Mouse (Mus musculus): Measurements from ENCODE around the gene Scp2.
"Not testable (repeated sequence)": the region's sequence is repeated elsewhere in the genome, so short reads cannot be mapped to it uniquely, and the experiment has no call there.

The Scp2 gene

DNA sequence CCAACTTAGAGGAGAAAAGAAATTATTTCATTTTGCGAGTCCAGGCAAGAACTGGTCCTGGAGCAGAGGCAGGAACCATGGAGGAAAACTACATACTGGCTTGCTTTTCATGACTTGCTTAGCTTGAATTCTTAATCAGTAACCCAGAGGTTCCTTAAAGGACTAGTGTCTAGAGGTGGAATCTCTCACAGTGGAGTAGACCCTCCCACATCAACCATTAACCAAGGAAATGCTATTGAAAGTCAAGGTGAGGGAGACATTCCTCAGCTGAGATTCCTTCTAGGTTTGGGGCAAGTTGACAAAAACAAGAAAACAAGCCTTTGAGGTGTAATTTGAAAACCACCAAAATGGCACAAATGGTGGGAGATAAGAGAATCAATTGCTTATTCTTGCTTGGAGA lies at the start of gene Scp2:
Scp2 (minus strand) TSS at position 119 of the 400 bp plus-strand sequence.
- DNase-seq: no peak

- DNase-seq: no peak
These were observed 48.1 kb upstream of the Scp2 start for GRCm38 (mm10) chr4:108192821-108193323.

DNA sequence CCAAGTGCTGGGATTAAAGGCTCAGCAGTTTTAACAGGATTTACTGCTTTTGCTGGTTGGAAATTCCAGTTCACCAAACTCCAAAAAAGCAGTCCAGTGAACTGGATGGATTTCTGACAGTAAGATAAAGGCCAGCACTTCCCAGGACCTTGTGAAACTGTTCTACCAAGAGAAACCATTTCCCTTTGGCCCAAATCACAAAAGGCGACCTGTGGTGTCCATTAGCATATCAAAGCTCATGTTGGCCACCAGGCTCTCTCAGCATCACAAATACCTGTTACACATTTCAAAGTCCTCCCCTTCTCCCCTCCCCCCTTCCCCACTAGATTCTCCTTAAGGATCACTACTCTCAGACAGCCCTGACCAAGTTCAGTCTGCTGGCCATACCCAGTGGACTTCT lies 37.5 kb upstream of the Scp2 start:
- no peak for DNase-seq

DNA sequence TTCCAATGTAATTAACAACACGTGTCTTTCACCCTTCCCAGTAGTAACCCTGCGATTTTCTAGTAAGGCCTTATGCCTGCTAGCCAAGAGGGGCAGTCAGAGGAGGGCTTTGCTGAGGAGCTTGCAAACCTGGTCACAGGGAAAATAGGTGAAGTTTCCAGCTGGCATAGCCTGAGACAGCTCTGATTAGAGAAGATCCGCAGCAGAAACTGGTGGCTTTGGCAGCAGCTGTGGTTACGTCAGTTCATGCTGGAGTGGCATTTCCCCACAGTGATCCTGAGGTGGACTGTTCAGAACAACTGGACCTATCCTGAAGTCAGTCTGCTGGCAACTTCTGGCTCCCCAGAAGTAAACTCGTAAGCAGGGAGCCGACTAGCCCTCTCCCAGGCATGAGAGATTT lies 23.3 kb upstream of the Scp2 start:
- DNase-seq: no peak

DNA sequence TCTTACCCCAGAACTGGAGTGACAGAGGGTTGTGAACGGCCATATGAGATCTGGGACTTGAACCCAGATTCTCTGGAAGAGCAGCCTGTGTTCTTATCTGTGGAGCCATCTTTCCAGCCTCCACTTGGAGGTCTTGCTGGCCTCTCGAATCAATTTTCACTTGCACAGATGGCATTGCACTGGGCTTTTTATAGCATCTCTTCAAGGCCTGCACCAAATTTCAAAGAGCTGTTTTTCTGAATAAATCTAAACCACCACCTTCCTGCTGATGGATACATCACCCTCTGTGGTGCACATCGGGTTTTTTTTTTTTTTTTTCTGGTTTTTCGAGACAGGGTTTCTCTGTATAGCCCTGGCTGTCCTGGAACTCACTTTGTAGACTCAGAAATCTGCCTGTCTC lies 22.1 kb upstream of the Scp2 start:
- no peak for DNase-seq

GRCm38 (mm10) chr4:108165152-108165895 lies 20.5 kb upstream of the Scp2 start, which contains the start of gene Echdc2:
Gene Echdc2, plus strand, starts transcription at chr4:108165437.
- peak; percentile 32 to 42 for DNase-seq

DNA sequence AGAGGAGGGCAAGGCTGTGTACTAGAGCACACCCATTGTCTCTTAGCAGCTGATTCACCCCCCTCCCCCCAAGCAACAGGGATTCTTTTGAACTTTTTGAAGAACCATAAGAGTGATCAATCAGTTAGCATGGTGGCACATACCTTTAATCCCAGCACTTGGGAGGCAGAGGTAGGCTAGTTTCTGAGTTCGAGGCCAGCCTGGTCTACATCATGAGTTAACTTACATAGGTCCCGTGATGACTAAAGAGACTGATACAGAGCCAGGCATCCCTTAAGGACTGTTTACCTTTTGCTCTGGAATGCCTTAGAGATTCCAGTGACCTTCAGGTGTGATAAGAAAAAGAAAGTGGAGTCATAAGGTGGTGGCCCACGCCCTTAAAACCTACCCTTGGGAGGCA lies 18.5 kb upstream of the Scp2 start:
- no peak for DNase-seq

DNA sequence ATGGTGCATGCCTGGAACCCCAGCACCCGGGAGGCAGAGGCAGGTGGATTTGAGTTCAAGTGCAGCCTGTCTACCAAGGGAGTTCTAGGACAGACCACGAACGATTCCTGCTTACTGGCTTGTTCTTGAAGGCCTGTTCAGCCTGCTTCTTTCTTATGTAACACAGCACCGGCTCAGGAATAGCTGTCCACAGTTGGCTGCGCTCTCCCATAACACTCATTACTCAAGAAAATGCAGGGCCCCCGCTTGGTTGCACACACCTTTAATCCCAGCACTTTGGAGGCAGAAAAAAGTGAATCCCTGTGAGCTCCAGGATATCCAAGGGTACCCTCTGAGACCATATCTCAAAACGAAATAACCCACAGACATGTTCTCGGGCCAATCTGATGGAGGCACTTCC lies 17.1 kb upstream of the Scp2 start:
- no peak for DNase-seq

GRCm38 (mm10) chr4:108155141-108155540 lies 10.3 kb upstream of the Scp2 start:
- DNase-seq: not testable (repeated sequence)

GRCm38 (mm10) chr4:108145554-108145953 lies 756 bp upstream of the Scp2 start:
- DNase-seq: not testable (repeated sequence)

- DNase-seq: no peak
These were observed 1.0 kb downstream of the Scp2 start for GRCm38 (mm10) chr4:108143778-108144177.

- not testable (repeated sequence) for DNase-seq
These were observed 1.6 kb downstream of the Scp2 start for GRCm38 (mm10) chr4:108143178-108143577.

- DNase-seq: no peak
These were observed 7.9 kb downstream of the Scp2 start for GRCm38 (mm10) chr4:108136938-108137337.

DNA sequence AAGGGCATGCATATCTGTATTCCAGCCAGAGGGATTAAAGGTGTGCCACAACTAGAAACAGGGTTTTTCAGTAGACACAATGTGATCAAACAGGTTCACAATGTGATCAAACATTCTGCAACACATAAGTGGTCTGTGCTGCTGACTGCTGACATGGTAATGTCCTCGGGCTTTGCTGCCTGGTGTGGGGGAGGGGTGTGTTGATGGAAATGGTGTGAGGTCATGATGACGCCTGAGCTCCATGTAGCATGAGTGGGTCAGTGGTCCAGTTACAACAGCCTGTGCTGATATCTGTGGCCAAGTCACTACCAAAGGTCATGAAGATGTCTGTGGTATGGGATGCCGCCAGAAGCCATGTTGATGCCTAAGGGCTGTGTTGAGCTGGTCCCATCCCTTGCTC lies 14.3 kb downstream of the Scp2 start:
- DNase-seq: no peak

GRCm38 (mm10) chr4:108128339-108128738 lies 16.5 kb downstream of the Scp2 start:
- no peak for DNase-seq

DNA sequence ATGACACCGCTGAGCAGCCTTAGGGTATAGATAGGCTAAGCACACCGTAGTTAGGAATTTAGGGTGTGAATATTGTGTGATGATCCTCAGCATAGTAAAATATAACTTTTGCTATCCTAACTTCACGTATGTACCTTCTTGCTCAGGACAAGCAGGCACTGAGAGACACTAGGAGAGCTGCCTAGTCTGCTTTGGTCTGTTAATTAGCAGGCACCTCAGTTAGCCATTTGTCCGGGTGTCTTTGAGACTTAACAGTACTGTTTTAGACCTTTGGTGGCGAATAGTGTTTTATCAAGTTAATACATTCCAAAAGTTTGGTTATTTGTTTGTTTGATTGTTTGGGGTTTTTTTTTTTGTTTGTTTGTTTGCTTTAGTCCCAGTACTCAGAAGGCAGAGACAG lies 17.3 kb downstream of the Scp2 start:
- DNase-seq: no peak

DNA sequence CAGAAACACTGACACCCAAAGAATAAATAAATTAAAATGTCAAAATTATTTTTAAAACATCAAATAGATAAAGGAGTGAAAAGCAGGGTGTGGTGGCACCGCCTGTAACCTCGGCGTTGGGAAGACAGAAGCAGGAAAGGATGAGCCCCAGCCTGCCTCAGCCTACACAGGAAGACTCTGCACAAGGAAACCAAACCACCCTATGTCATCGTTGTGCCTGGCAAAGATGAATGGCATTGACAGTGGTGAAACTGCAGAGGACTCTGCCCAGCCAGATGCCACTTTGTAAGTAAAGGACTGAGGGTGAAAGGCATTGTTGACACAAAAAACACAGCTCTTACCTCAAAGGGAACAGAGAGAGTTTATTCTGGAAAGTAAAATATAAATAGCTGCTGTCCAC lies 18.5 kb downstream of the Scp2 start:
- no peak for DNase-seq

DNA sequence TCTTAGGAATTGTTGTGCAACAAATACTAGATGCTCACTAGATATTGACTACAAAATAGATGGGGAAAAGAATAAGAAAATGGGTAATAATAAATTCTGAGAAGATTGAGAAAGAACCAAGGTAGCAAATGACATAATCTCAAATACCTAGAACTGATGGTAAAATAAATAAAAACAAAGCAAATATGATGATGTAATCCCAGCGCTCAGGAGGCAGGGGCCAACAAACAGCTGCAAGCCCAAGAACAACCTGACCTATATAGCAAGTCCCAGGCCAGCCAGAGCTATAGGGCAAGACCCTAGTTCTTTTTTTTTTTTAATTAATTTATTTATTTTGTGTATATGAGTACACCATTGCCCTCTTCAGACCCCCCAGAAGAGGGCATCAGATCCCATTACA lies 20.7 kb downstream of the Scp2 start:
- no peak for DNase-seq

GRCm38 (mm10) chr4:108117924-108118876 lies 26.6 kb downstream of the Scp2 start:
- peak; percentile 89 to 92 for DNase-seq

- DNase-seq: no peak
These were observed 27.3 kb downstream of the Scp2 start for GRCm38 (mm10) chr4:108117488-108117887.

DNA sequence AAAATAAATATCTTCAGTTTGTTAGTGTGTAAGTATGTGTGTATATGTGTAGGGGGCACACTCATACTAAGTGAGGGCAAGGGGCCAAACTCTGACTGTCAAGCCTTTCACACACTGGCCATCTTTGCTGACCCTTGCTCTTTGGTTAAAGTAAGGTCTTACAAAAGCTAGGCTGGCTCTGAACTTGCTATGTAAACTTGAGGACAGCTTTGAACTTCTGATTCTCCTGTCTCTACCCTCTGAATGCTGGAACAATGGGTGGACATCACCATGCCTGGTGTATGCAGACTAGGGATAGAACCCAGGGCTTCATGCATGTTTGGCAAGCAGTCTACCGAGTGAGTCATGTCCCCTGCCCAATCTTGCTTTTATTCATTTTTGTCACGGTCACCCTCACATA lies 28.3 kb downstream of the Scp2 start:
- no peak for DNase-seq

DNA sequence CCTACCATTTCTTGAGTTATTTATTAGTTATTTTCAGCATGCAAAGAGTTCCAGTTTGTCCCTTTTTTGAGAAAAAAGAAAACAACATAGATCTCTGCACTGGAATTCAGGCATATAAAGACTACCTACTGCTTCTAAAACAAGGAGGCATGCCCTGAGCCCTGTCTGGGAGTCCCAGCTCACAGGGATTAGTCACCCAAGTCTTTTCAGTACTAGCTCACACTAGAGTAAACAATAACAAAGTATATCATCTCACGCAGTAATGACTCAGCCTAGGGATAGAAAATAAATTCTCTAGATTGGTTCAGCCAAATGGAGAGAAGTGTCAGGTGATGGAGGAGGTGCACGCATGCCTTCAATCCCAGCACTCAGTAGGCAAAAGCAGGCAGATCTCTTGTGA lies 34.1 kb downstream of the Scp2 start:
- DNase-seq: no peak

DNA sequence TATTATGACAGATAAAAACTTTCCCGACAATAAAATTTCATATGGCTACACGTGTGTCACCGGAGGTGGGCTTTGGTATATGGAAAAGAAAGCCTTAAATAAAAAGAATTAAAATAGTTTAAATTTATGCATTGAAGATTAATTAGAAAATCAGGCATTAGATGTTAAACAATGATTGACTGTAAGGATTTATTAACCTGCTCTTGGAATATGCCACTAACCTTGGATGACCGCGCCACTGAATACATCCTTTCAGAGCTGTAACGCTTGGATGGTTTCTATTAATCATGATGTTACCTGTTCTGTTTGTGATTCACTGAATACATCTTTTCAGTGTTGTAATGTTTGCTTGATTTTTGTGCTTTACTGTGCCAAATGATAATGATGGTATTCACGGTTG lies 35.1 kb downstream of the Scp2 start:
- no peak for DNase-seq

- DNase-seq: no peak
These were observed 48.5 kb downstream of the Scp2 start, which contains the start of gene Podn for GRCm38 (mm10) chr4:108096345-108096744. Gene Podn, minus strand, starts transcription at chr4:108096445.
